Mouse (Mus musculus): ENCODE measurements around the gene Esrrg. TPM values are rescaled to one million over a fixed set of nuclear protein-coding genes. Genes with fewer than 3 reads are reported as not detected.

Esrrg gene
- total and polyA plus RNA-seq, 3 experiments: 14.0 to 48.5 (median 45.2) TPM

DNA sequence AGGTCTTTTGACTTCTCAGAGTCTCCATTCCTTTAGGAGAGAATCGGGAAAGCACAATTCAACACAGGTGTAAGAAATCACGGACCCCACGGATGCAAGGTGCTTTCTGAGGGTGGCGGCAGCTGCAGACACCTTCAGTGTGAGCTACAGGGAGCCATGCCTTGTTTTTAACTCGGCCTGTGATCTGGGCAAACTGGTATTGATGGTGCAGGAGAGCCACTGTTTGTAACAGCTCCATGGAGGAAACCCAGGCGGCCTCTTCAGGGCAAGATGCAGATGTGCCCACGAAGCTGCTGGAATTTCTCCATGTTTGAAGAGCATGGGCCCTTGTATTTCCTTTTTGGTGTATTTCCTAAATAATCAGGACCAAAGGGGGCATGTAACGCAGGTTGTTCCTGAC lies 263.6 kb downstream of the Esrrg start:
- H3K27ac ChIP-seq: no peak overlapping the region
- H3K27me3 ChIP-seq (ENCODE audit: control insufficient read depth, insufficient read depth, low read length): no peaks in the 10 kb centered on the region
- no peak overlapping the region for H3K4me3 ChIP-seq
- no peak overlapping the region for H3K9ac ChIP-seq (ENCODE audit: low read depth, low read length)
- no peak for DNase-seq
- intact Hi-C loops (cut with DNase I): no loop called here
- no peaks in the 10 kb centered on the region; the same call in 1 of the 2 replicates for H3K4me1 ChIP-seq (ENCODE audit: control insufficient read depth, insufficient read depth, low read length)
- no peak for TF ChIP-seq CTCF (IDR thresholded peaks at IDR 0.05)
- no peak for TF ChIP-seq POLR2A (IDR thresholded peaks at IDR 0.05; ENCODE audit: insufficient read depth, low read depth, low read length)
- no peak for TF ChIP-seq EP300 (IDR thresholded peaks at IDR 0.05; ENCODE audit: insufficient read depth, low read depth, low read length)
- no peaks in the 10 kb centered on the region for H3K79me2 ChIP-seq (replicated peaks; ENCODE audit: control insufficient read depth, insufficient read depth, low read length)
- peaks cover 2% of the 10 kb centered on the region; the same call in 1 of the 2 replicates for H3K36me3 ChIP-seq (ENCODE audit: control insufficient read depth, insufficient read depth, low read length)
- 60% methylated on average over 8 of the region's 8 CpGs for WGBS

GRCm38 (mm10) chr1:187872744-187873143 lies 264.2 kb downstream of the Esrrg start:
- intact Hi-C loops (cut with DNase I): no loop called here
- H3K79me2 ChIP-seq (replicated peaks; ENCODE audit: control insufficient read depth, insufficient read depth, low read length): no peaks in the 10 kb centered on the region
- 31% methylated on average over 6 of the region's 6 CpGs for WGBS
- no peak overlapping the region for H3K4me3 ChIP-seq
- H3K27me3 ChIP-seq (ENCODE audit: control insufficient read depth, insufficient read depth, low read length): no peaks in the 10 kb centered on the region
- DNase-seq: no peak
- TF ChIP-seq EP300 (IDR thresholded peaks at IDR 0.05; ENCODE audit: insufficient read depth, low read depth, low read length) (no peak), POLR2A (IDR thresholded peaks at IDR 0.05; ENCODE audit: insufficient read depth, low read depth, low read length) (no peak), CTCF (IDR thresholded peaks at IDR 0.05) (no peak)
- no peak overlapping the region for H3K27ac ChIP-seq
- peaks cover 2% of the 10 kb centered on the region; the same call in 1 of the 2 replicates for H3K36me3 ChIP-seq (ENCODE audit: control insufficient read depth, insufficient read depth, low read length)
- H3K4me1 ChIP-seq (ENCODE audit: control insufficient read depth, insufficient read depth, low read length): no peaks in the 10 kb centered on the region; the same call in 1 of the 2 replicates
- H3K9ac ChIP-seq (ENCODE audit: low read depth, low read length): no peak overlapping the region

GRCm38 (mm10) chr1:187873770-187874169 lies 265.2 kb downstream of the Esrrg start:
- no peaks in the 10 kb centered on the region for H3K27me3 ChIP-seq (ENCODE audit: control insufficient read depth, insufficient read depth, low read length)
- intact Hi-C loops (cut with DNase I): no loop called here
- 54% methylated on average over 2 of the region's 2 CpGs for WGBS
- DNase-seq: no peak
- H3K27ac ChIP-seq: no peak overlapping the region
- peaks cover 1% of the 10 kb centered on the region; the same call in 1 of the 2 replicates for H3K4me1 ChIP-seq (ENCODE audit: control insufficient read depth, insufficient read depth, low read length)
- H3K36me3 ChIP-seq (ENCODE audit: control insufficient read depth, insufficient read depth, low read length): peaks cover 2% of the 10 kb centered on the region; the same call in 1 of the 2 replicates
- H3K9ac ChIP-seq (ENCODE audit: low read depth, low read length): no peak overlapping the region
- no peak for TF ChIP-seq POLR2A (IDR thresholded peaks at IDR 0.05; ENCODE audit: insufficient read depth, low read depth, low read length)
- TF ChIP-seq EP300 (IDR thresholded peaks at IDR 0.05; ENCODE audit: insufficient read depth, low read depth, low read length): no peak
- TF ChIP-seq CTCF (IDR thresholded peaks at IDR 0.05): no peak
- H3K79me2 ChIP-seq (replicated peaks; ENCODE audit: control insufficient read depth, insufficient read depth, low read length): 0 out of 2 replicates have a peak, but pooled peaks cover 1% of the 10 kb centered on the region
- no peak overlapping the region for H3K4me3 ChIP-seq

GRCm38 (mm10) chr1:187887270-187887669 lies 278.7 kb downstream of the Esrrg start:
- Histone ChIP-seq H3K4me1 (ENCODE audit: control insufficient read depth, insufficient read depth, low read length) (no peaks in the 10 kb centered on the region), H3K36me3 (ENCODE audit: control insufficient read depth, insufficient read depth, low read length) (no peaks in the 10 kb centered on the region), H3K79me2 (replicated peaks; ENCODE audit: control insufficient read depth, insufficient read depth, low read length) (no peaks in the 10 kb centered on the region), H3K4me3 (no peak overlapping the region), H3K27me3 (ENCODE audit: control insufficient read depth, insufficient read depth, low read length) (no peaks in the 10 kb centered on the region), H3K27ac (no peak overlapping the region), H3K9ac (ENCODE audit: low read depth, low read length) (no peak overlapping the region)
- no peak for DNase-seq
- intact Hi-C loops (cut with DNase I): no loop called here
- no peak for TF ChIP-seq POLR2A (IDR thresholded peaks at IDR 0.05; ENCODE audit: insufficient read depth, low read depth, low read length)
- TF ChIP-seq EP300 (IDR thresholded peaks at IDR 0.05; ENCODE audit: insufficient read depth, low read depth, low read length): no peak
- no peak for TF ChIP-seq CTCF (IDR thresholded peaks at IDR 0.05)
- WGBS: 91% methylated on average over 6 of the region's 6 CpGs

DNA sequence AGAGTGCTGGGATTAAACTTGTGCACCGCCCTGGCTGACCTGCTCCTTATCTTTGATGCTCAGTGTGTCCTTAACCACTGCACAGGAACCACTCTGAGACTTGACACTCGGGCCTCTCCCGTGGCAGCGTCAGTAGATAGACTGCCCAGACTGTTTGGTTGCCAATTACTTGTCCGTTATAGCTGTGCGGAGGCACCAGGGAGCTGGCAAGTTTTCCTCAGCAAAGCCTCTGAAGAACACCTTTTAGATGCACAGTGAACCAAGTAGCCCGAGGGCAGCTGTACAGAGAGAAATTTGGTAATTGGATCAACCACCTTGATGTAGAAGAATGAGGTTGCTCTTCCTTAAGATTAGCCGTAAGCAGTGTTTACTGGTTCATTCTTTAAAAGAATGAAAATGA lies 279.6 kb downstream of the Esrrg start:
- TF ChIP-seq POLR2A (IDR thresholded peaks at IDR 0.05; ENCODE audit: insufficient read depth, low read depth, low read length) (no peak), CTCF (IDR thresholded peaks at IDR 0.05) (no peak), EP300 (IDR thresholded peaks at IDR 0.05; ENCODE audit: insufficient read depth, low read depth, low read length) (no peak)
- Histone ChIP-seq H3K79me2 (replicated peaks; ENCODE audit: control insufficient read depth, insufficient read depth, low read length) (no peaks in the 10 kb centered on the region), H3K27me3 (ENCODE audit: control insufficient read depth, insufficient read depth, low read length) (no peaks in the 10 kb centered on the region), H3K4me1 (ENCODE audit: control insufficient read depth, insufficient read depth, low read length) (no peaks in the 10 kb centered on the region), H3K36me3 (ENCODE audit: control insufficient read depth, insufficient read depth, low read length) (no peaks in the 10 kb centered on the region), H3K27ac (no peak overlapping the region), H3K4me3 (no peak overlapping the region), H3K9ac (ENCODE audit: low read depth, low read length) (no peak overlapping the region)
- WGBS: 58% methylated on average over 8 of the region's 8 CpGs
- DNase-seq: peak in 1 of 2 experiments; percentile 10
- intact Hi-C loops (cut with DNase I): no loop called here

DNA sequence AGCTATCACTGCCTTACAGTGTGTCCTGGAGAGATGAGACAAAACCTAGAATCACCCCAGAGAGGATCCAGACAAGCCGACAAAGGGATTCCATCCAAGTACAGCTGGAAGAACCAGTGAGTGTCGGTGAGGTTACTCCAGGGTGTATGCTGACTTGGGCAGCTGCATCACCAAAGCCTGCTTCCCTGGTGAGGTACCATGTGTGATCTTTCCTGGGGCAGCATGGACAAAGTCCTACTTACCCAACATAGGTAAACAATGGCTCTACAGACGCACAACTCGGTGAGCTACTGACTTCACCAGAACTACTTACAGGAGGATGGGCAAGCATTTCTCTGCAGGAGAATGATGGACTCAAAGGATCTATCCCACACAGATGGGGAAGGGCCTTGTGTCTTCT lies 280.5 kb downstream of the Esrrg start:
- no peak overlapping the region for H3K9ac ChIP-seq (ENCODE audit: low read depth, low read length)
- H3K4me3 ChIP-seq: no peak overlapping the region
- H3K27ac ChIP-seq: no peak overlapping the region
- H3K36me3 ChIP-seq (ENCODE audit: control insufficient read depth, insufficient read depth, low read length): no peaks in the 10 kb centered on the region
- no peaks in the 10 kb centered on the region for H3K79me2 ChIP-seq (replicated peaks; ENCODE audit: control insufficient read depth, insufficient read depth, low read length)
- 90% methylated on average over 4 of the region's 4 CpGs for WGBS
- TF ChIP-seq POLR2A (IDR thresholded peaks at IDR 0.05; ENCODE audit: insufficient read depth, low read depth, low read length) (no peak), CTCF (IDR thresholded peaks at IDR 0.05) (no peak), EP300 (IDR thresholded peaks at IDR 0.05; ENCODE audit: insufficient read depth, low read depth, low read length) (no peak)
- H3K4me1 ChIP-seq (ENCODE audit: control insufficient read depth, insufficient read depth, low read length): no peaks in the 10 kb centered on the region
- H3K27me3 ChIP-seq (ENCODE audit: control insufficient read depth, insufficient read depth, low read length): no peaks in the 10 kb centered on the region
- no peak for DNase-seq
- intact Hi-C loops (cut with DNase I): no loop called here
